Mouse (Mus musculus): Measurements from ENCODE around the gene Gm3239.
"Not testable (repeated sequence)": the region's sequence is repeated elsewhere in the genome, so short reads cannot be mapped to it uniquely, and the experiment has no call there.

Gm3239 gene

DNA sequence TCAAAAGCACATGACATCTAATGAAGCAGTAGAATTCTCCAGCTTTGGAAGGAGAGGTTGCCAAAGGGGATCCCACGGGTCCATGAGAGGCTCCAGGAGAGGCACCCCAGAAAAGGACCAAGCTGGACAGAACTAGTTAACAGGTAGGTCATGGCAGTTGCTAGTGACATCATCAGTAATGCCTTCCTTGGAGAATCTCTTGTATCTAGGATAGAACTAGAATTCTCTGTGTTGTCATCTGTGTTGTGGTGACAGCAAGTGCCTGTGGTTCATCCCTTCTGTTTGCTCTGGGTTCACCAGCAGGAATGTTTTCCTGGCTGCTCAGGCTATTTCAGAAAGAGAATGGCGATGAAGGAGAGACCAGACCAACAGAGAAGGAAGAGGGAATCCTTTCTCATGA is at the start of gene Gm3239:
Gm3239 (plus strand) TSS at position 301 of the 400 bp plus-strand sequence.
- not testable (repeated sequence) for DNase-seq (ENCODE audit: low read depth, low spot score)

DNA sequence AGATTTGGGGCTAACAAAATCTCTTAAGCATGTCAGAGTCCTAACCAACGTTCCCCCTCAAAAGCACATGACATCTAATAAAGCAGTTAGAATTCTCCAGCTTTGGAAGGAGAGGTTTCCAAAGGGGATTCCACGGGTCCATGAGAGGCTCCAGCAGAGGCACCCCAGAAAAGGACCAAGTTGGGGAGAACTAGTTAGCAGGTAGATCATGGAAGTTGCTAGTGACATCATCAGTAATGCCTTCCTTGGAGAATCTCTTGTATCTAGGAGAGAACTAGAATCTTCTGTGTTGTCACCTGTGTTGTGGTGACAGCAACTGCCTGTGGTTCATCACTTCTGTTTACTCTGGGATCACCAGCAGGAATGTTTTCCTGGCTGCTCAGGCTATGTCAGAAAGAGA is 31.9 kb upstream of the Gm3239 start, which contains the start of gene Gm8159:
Gm8159 (plus strand) TSS at position 301 of the 400 bp plus-strand sequence.
- not testable (repeated sequence) for DNase-seq (ENCODE audit: low read depth, low spot score)

DNA sequence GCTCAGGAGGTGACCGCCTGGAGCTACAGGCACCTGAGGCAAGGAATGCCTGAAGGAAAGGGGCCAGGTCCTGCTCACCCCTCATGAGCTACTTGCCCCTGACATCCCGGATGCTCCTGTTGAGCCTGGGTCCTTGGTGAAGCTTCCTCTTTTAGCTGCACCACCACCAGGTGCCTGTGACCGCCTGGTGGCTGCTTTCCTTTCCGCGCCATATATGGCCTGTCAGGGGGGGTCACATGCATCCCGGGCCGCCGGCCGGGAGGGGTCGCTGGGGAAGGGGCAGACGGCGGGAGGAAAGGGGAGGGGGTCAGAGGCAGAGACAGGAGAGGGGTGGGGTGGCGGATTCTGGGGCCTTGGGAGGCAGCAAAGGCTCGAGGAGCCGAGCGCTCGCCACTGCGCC is 14.7 kb upstream of the Gm3239 start:
- DNase-seq (ENCODE audit: low read depth, low spot score) = not testable (repeated sequence)

DNA sequence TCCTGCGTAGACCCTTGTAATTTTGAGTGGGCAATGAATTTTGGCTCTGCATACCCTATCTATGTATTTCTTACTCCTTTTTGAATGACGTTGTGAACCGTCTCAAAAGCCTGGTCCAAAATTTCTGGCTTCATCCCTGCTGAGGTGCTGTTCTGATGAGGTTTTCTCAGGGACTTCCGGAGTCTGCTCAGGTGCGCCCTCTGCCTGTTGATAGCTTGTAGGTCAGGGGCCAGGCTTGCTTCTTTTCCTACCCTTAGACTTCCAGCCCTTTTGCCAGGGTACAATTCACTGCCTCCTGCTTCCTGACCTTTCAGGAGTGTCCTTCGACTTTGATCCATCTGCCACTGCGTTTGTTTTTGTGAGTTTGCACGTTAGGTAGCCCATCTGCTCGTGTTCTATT is 13.7 kb upstream of the Gm3239 start:
- DNase-seq (ENCODE audit: low read depth, low spot score) = not testable (repeated sequence)

DNA sequence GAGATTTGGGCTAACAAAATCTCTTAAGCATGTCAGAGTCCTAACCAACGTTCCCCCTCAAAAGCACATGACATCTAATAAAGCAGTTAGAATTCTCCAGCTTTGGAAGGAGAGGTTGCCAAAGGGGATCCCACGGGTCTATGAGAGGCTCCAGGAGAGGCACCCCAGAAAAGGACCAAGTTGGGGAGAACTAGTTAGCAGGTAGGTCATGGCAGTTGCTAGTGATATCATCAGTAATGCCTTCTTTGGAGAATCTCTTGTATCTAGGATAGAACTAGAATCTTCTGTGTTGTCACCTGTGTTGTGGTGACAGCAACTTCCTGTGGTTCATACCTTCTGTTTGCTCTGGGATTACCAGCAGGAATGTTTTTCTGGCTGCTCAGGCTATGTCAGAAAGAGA is 44.9 kb downstream of the Gm3239 start, which contains the start of gene Gm7876:
Gm7876 (plus strand) TSS at position 301 of the 400 bp plus-strand sequence.
- not testable (repeated sequence) for DNase-seq (ENCODE audit: low read depth, low spot score)
